Mouse (Mus musculus) right cerebral cortex, postnatal 4 days (tissue): ENCODE data around the gene Pou4f2.

Source experiments
- DNase-seq: peaks from one replicate; pipeline ENCODE4 v3.0.0-alpha.2; 2022

The Pou4f2 gene

DNA sequence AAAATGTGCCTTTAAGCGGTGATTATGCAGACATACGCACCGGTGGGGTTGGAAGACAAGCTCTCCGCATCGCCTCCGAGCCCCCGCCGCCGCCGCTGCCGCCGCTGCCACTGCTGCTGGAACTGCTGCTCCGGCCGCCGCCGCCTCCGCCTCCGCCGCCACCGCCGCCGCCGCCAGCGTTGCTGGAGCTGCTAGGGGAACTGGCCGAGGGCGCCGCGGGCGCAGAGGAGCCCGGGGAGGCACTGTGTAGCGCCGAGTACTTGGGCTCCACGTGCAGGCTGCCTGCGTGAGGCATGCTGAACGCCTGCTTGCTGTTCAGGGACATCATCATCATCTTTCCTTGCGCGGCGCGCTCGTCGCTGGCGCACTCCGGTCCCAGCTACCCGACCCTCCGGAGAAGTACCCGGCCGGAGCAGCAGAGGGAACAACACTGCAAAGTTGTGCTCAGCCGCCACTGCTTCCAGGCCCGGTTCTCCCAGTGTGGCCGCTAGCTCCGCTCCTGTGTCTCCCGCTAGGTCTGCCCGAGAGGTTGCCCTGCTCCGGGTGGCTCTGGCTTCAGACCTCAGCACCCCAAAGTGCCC lies at the start of gene Pou4f2:
TSS of gene Pou4f2 (minus strand) at position 575 of the 581 bp plus-strand sequence.
- DNase-seq = peak; percentile 43

DNA sequence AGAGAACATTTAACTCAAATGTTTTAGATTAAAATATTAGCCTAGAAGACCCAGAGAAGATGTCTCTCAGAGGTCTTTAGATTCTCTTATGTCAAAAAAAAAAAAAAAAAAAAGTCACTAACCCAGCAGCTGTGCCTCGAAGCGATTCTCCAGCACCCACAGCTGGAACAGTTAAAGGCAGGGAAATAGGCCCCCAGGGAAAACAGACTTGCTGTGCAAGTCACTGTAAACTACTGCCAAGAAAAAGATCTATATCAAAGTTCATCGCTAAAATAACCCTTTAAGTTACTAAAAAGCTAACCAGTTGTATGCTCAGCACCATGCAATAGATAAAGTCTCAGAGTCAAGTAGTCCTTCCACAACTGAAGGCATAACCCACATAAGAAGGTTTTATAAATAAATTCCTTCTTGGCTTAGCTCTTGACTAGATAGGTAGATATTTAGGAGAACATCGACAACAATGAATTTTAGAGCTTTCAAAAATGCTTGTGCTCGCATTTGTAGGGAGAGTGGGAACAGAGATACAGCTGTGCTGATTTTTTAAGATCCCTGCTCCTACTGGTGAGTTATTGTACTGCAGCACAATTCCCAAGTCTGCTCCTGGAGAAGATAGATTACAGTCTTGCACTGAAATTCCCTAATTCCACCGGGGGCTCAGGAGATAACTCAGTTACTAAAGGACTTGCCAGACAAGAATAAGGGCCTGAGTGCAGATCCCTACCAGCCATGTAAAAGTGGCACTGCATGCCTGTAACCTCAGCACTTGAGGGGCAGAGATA lies 40.8 kb upstream of the Pou4f2 start:
- no peak for DNase-seq

DNA sequence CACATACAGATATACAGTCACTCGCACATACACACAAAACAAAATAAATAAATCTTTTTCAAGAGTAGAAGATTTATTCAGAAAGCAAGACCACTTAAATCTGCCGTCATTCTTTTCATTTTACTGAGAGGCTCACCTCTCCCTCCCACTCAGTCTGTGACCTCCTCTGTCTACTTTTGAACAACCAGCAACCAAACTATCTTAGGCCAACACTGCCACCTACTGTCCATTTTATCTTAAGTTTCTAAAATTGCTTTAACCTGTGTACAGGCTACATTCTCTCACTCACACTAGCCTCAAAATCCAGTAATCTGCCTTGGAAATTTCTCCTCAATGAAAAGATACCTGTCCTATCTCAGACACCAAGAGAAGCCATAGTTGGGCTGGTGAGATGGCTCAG lies 31.4 kb upstream of the Pou4f2 start:
- no peak for DNase-seq

- DNase-seq = no peak
Observed at GRCm38 (mm10) chr8:78463941-78464340, 27.5 kb upstream of the Pou4f2 start.

DNA sequence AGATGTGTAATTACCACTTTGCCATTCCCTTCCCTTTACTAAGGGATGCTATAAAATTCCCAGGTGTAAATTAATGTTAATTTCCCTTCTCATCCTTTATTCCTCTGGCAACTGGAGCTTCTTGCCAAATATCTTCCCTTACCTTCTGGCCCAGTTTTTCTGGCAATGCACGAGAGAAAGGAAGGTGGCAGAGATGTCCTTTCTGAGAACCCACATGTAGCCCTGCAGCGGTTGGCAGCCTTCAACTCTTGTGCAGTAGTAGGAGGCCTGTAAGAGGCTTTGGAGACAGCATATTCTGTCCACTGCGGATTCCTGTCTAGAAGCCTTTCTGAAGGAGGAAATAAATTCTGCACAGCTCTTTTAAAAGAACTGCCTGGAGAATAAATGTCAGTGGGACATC lies 20.0 kb upstream of the Pou4f2 start:
- no peak for DNase-seq

- no peak for DNase-seq
Observed at GRCm38 (mm10) chr8:78442781-78443180, 6.3 kb upstream of the Pou4f2 start.

- peak; percentile 10 for DNase-seq
Observed at GRCm38 (mm10) chr8:78438121-78438520, 1.7 kb upstream of the Pou4f2 start.

GRCm38 (mm10) chr8:78437140-78438045 lies 948 bp upstream of the Pou4f2 start:
- DNase-seq = peak; percentile 10

GRCm38 (mm10) chr8:78436661-78437060 lies 216 bp upstream of the Pou4f2 start:
- DNase-seq = no peak

DNA sequence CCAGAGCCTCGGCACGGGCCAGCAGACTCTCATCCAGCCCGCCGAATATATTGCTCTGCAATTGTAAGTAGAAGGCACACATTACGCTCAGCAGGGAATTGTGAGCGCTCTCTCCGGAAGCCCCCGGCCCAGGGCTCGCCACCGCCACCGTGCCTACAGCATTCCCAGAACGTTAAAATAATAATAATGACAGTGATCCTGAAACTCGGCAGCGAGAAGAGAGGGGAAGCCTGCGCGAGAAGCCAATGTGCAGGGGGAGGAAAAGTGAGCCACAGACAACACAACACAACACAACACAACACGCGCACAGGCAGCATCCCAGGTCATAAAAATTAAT lies 853 bp downstream of the Pou4f2 start:
- no peak for DNase-seq

GRCm38 (mm10) chr8:78434823-78435623 lies 1.4 kb downstream of the Pou4f2 start:
- DNase-seq = peak; percentile 32

- DNase-seq = no peak
Observed at GRCm38 (mm10) chr8:78434340-78434739, 2.1 kb downstream of the Pou4f2 start.

- DNase-seq = no peak
Observed at GRCm38 (mm10) chr8:78433318-78433717, 3.1 kb downstream of the Pou4f2 start.

DNA sequence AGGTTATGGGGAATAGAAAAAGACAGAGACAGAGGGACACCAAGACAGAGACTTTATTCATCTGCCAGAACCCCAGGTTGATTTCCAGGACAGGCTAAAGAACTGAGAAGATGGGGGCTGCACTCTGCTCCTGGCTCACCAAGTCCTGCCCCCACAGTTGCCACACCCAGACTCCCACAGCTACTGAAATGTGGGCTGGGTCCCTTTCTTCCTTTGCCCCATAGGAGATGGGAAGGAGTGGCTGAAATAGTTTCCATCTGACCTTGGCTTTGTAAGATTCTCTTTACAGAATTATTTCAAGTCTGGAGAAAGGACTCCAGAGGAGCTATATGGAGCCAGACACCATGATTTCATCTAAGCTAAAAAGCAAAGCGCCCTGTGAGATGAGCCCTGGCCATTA lies 4.0 kb downstream of the Pou4f2 start:
- DNase-seq = no peak

GRCm38 (mm10) chr8:78431356-78431755 lies 5.1 kb downstream of the Pou4f2 start:
- DNase-seq = peak; percentile 18

GRCm38 (mm10) chr8:78428148-78428547 lies 8.3 kb downstream of the Pou4f2 start:
- no peak for DNase-seq

DNA sequence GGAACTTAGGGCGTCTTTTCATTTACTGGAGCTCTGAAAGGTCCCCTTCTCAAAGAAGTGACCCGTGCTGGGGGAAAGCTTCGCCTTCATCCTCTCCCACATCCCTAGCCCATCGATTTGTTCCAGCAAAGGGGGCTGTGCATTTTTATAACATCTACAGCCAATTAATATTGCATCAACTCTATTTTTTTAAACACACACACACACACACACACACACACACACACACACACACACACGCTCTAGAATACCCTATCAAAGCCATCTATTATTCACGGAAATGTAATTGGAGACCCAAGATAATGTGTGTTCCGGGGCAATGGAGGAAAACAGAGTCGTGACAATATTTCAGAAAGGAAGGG lies 8.7 kb downstream of the Pou4f2 start:
- no peak for DNase-seq

DNA sequence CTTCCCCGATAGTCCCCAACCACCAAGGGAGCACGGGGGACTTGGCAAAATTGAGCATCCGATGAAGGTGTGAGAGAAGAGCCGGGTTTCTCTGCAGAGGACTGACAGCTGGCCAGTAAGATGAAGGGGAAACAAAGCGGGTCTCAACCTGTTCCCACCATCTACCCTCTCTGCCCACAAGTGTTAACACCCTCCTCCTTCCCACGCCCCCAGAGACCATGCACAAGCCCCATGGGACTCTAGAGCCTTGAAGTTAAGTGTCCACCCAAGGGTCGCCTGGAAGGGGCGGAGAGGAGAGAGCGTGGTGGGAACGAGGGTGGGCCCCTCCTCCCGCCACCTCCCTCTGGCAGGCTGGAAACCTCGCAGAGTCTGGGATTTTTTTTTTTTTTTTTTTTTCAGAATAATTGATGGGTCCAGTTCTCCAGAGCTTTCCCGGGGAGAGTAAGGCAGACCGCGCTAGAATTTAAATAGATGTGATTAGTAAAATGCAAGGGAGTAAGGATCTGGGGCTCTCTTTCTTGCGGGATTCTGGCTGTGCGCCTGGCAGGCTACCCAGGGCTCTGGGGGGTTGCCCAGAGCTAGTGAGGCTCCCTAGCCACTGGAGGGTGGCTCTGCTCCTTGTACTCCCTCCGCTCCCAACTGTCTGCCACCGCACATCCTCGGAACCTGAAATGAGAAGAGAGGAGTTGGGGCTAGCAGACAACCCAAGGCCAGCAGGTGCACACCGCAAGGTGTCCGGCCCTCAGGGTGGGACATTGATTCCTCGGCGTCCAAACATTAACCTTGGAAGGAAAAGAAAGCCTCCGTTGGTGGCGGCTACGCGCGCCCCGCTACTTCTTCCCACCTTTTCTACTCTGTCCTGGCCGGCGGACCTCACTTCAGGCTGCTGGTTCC lies 9.3 kb downstream of the Pou4f2 start:
- peak; percentile 17 for DNase-seq

DNA sequence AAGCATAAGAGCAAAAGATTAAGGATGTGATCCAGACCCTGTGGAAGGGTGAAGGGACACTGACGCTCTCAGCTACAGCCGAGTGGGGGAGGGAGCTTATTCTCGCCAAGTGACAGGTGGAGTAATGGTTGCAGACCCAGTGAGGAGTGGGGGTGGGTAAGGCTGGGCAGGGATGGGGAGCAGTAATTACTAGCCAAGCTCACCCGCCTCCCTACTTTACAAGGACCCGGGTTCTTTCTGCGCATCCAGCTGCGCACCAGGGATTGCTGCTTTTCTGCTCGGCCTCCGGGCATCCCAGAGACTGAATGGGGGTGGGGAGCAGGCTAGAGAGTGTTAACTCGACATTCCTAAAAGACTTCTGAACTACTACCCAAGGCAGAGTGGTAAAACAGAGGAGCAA lies 10.0 kb downstream of the Pou4f2 start:
- no peak for DNase-seq

- DNase-seq = no peak
Observed at GRCm38 (mm10) chr8:78423937-78424336, 12.5 kb downstream of the Pou4f2 start.

DNA sequence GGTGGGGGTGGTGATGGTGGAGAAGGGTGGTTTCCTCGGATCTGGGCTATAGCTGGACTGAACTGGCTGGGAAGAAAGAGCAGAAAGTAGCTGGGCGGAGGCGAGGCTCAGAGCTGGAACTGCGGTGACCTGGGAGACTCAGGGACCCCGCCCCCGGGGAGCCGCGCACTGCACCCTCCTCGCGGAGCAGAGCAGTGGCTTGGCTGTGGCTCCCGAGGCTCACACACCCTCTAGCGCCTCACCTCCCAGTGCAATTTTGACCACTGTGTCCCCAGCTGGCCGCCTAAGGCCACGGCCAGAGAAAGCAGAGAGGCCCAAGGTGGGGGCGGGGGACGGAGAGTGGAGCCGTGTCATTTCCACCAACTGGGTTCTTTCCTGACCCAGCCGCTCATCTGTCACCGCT lies 16.3 kb downstream of the Pou4f2 start:
- DNase-seq = peak; percentile 25

GRCm38 (mm10) chr8:78419272-78419671 lies 17.2 kb downstream of the Pou4f2 start:
- no peak for DNase-seq
